Comparison of ENCODE assay signal across 9 mouse cellular contexts in genomic region chr6:135368230-135368629, GRCm38 (mm10). TPM values are rescaled to one million over a fixed set of nuclear protein-coding genes. Genes with fewer than 3 reads are reported as not detected.
A peak's percentile ranks its signal among the peaks of the same experiment; 100 is the strongest.
DNase-seq lines count a peak whose midpoint lies in the region; ATAC-seq and TF ChIP-seq lines count a peak whose summit lies in the region.
"Had no signal": no experiment of that assay in that cellular context is flagged by ENCODE, and none has a peak within 500 bp of the region (broad histone marks: within the 10 kb centered on the region; RNA-seq: fewer than 3 reads in every experiment).

No protein-coding gene starts in this region.

- TF ChIP-seq POLR2A in myocyte (IDR thresholded peaks at IDR 0.05; ENCODE audit: insufficient read length, low read depth): peak; percentile 16

- peak; percentile 15; the same call in 1 of the 2 replicates for ATAC-seq in lung, embryonic 15.5 days (ENCODE audit: borderline replicate concordance, extremely low read depth, low FRiP score, low TSS enrichment)
- 0 out of 2 replicates have a peak, but pooled peaks have one; percentile 12 for ATAC-seq in forebrain, embryonic 11.5 days (replicated peaks; ENCODE audit: low FRiP score)
- ATAC-seq in hindbrain, embryonic 15.5 days (ENCODE audit: low FRiP score, low read depth): peak; percentile 84

- H3ac ChIP-seq in myocyte (ENCODE audit: control insufficient read depth, insufficient read length): no peak overlapping the region

- peak overlapping the region; percentile 75 for H3K27ac ChIP-seq in lung, embryonic 15.5 days
- H3K27ac ChIP-seq in forebrain, embryonic 11.5 days (ENCODE audit: low read depth, low read length): no peak overlapping the region
- H3K27ac ChIP-seq in hindbrain, embryonic 15.5 days (replicated peaks): peak overlapping the region; percentile 49

- intact Hi-C loops in left cerebral cortex, postnatal 25 days (cut with DNase I): loop anchor here (2.0 kb wide), 1 partner anchor 119 kb away; no protein-coding TSS in a partner anchor

- H3K9me3 ChIP-seq in lung, embryonic 15.5 days: no peaks in the 10 kb centered on the region
- no peaks in the 10 kb centered on the region for H3K9me3 ChIP-seq in forebrain, embryonic 11.5 days (ENCODE audit: control insufficient read depth, low read length)
- no peaks in the 10 kb centered on the region for H3K9me3 ChIP-seq in hindbrain, embryonic 15.5 days

- H3K9ac ChIP-seq in lung, embryonic 15.5 days: no peak overlapping the region
- no peak overlapping the region for H3K9ac ChIP-seq in forebrain, embryonic 11.5 days (ENCODE audit: low read length)
- H3K9ac ChIP-seq in hindbrain, embryonic 15.5 days: no peak overlapping the region

- peaks cover 77% of the 10 kb centered on the region for H3K4me1 ChIP-seq in lung, embryonic 15.5 days
- no peaks in the 10 kb centered on the region for H3K4me1 ChIP-seq in forebrain, embryonic 11.5 days (replicated peaks; ENCODE audit: control insufficient read depth, insufficient read depth, low read length)
- H3K4me1 ChIP-seq in hindbrain, embryonic 15.5 days (replicated peaks): peaks cover 15% of the 10 kb centered on the region; the same call in 1 of the 2 replicates

- 0 out of 2 replicates have a peak overlapping the region, but pooled peaks have one; percentile 16 for H3K4me2 ChIP-seq in lung, embryonic 15.5 days
- no peak overlapping the region for H3K4me2 ChIP-seq in forebrain, embryonic 11.5 days (ENCODE audit: low read depth, low read length, severe bottlenecking)
- H3K4me2 ChIP-seq in hindbrain, embryonic 15.5 days: no peak overlapping the region
- H3K4me2 ChIP-seq in myocyte (ENCODE audit: low read depth): peak overlapping the region; percentile 55

- DNase-seq in lung, postnatal 25 days (ENCODE audit: low spot score): no peak
- DNase-seq in forebrain, embryonic 11.5 days (ENCODE audit: low spot score): no peak
- no peak for DNase-seq in spleen, postnatal 4 days (ENCODE audit: low spot score in 2 of 2)
- no peak for DNase-seq in testis, postnatal 10 days (ENCODE audit: low spot score)
- DNase-seq in left cerebral cortex, postnatal 25 days (ENCODE audit: low spot score in 2 of 2): no peak

- H3K79me2 ChIP-seq in myocyte (ENCODE audit: control insufficient read depth, insufficient read depth): peaks cover 100% of the 10 kb centered on the region

- H3K27me3 ChIP-seq in lung, embryonic 15.5 days: no peaks in the 10 kb centered on the region
- no peaks in the 10 kb centered on the region for H3K27me3 ChIP-seq in forebrain, embryonic 11.5 days (ENCODE audit: control insufficient read depth, insufficient read depth, low read length)
- no peaks in the 10 kb centered on the region for H3K27me3 ChIP-seq in hindbrain, embryonic 15.5 days
- H3K27me3 ChIP-seq in myocyte (ENCODE audit: control insufficient read depth, insufficient read depth, insufficient read length): no peaks in the 10 kb centered on the region

- 47% methylated on average over 6 of the region's 6 CpGs for WGBS in lung, embryonic 15.5 days
- whole genome bisulfite sequencing in forebrain, embryonic 11.5 days: 65% methylated on average over 6 of the region's 6 CpGs
- 34% methylated on average over 6 of the region's 6 CpGs for WGBS in hindbrain, embryonic 15.5 days

- H3K36me3 ChIP-seq in lung, embryonic 15.5 days: no peaks in the 10 kb centered on the region; the same call in 1 of the 2 replicates
- no peaks in the 10 kb centered on the region for H3K36me3 ChIP-seq in forebrain, embryonic 11.5 days (ENCODE audit: control insufficient read depth, insufficient read depth, low read length)
- no peaks in the 10 kb centered on the region for H3K36me3 ChIP-seq in hindbrain, embryonic 15.5 days
- H3K36me3 ChIP-seq in myocyte (ENCODE audit: control insufficient read depth, insufficient read depth): peaks cover 7% of the 10 kb centered on the region

- H3K4me3 ChIP-seq in lung, embryonic 15.5 days: no peak overlapping the region
- H3K4me3 ChIP-seq in forebrain, embryonic 11.5 days (ENCODE audit: low read depth, low read length): no peak overlapping the region
- no peak overlapping the region for H3K4me3 ChIP-seq in hindbrain, embryonic 15.5 days
- no peak overlapping the region for H3K4me3 ChIP-seq in myocyte

TF ChIP-seq in myocyte, 11 proteins besides CTCF, POLR2A, EP300 and RAD21:
- TF ChIP-seq MYOG (IDR thresholded peaks at IDR 0.05; ENCODE audit: control insufficient read depth in 1 of 3, insufficient read depth in 1 of 3, insufficient read length in 2 of 3, low read depth in 2 of 3) (peak in 2 of 3 experiments; percentile 17 to 72), USF1 (IDR thresholded peaks at IDR 0.05; ENCODE audit: low read depth) (no peak), MYOD1 (IDR thresholded peaks at IDR 0.05; ENCODE audit: control insufficient read depth in 1 of 3, insufficient read length in 2 of 3, low read depth in 2 of 3) (peak in 1 of 3 experiments; percentile 49)

RNA-seq across cellular contexts. Expression of gene Emp1, which starts 5.9 kb away (rescaled TPM):
- polyA plus RNA-seq in lung, embryonic 15.5 days (2015; fragmentation: Nextera tagmentation; extraction: Ambion mirVana): 90.4 and 94.2 TPM in 2 replicates
- 2.4 and 3.2 TPM in 2 replicates for polyA plus RNA-seq in forebrain, embryonic 11.5 days (2014; fragmentation: Nextera tagmentation; extraction: Ambion mirVana)
- 9.7 TPM in 2 replicates for polyA plus RNA-seq in hindbrain, embryonic 15.5 days (2015; fragmentation: Nextera tagmentation; extraction: Ambion mirVana)
- 112 TPM for polyA plus RNA-seq in myocyte (2012; fragmentation: generic; extraction: Trizol)
- total RNA-seq in left cerebral cortex, postnatal 25 days (2021): 1 to 10 TPM; 2.4 to 3.9 TPM

RNA-seq across cellular contexts. Expression of gene Pbp2, which starts 58.0 kb away (rescaled TPM):
- polyA plus RNA-seq in lung, embryonic 15.5 days (2015; fragmentation: Nextera tagmentation; extraction: Ambion mirVana): 0.22 and 0.36 TPM in 2 replicates
- polyA plus RNA-seq in forebrain, embryonic 11.5 days (2014; fragmentation: Nextera tagmentation; extraction: Ambion mirVana): not detected in 2 replicates
- polyA plus RNA-seq in hindbrain, embryonic 15.5 days (2015; fragmentation: Nextera tagmentation; extraction: Ambion mirVana): 0.12 TPM in 1 of 2 replicates, not detected in the other
- 0.16 TPM for polyA plus RNA-seq in myocyte (2012; fragmentation: generic; extraction: Trizol)
- under 1 TPM; 0.25 to 0.28 TPM for total RNA-seq in left cerebral cortex, postnatal 25 days (2021)
- polyA plus RNA-seq: liver, embryonic 16.5 days had no signal

Comparison
In these comparisons a context has a peak if more than half of its experiments do, and no peak if none do; other contexts are left out.
1. ATAC-seq: peak in every context shown above with its lines; median percentile 84 in hindbrain, embryonic 15.5 days; 15 in lung, embryonic 15.5 days; 12 in forebrain, embryonic 11.5 days.
2. H3K4me2 ChIP-seq: peak in lung, embryonic 15.5 days (single experiment) and myocyte (single experiment); none in forebrain, embryonic 11.5 days (single experiment) and hindbrain, embryonic 15.5 days (single experiment).